Mouse (Mus musculus): ENCODE data around the gene P2ry12. TPM values are rescaled to one million over a fixed set of nuclear protein-coding genes. Genes with fewer than 3 reads are reported as not detected.

The P2ry12 gene
- total RNA-seq, 2 experiments from 2014 or later = 0.68 to 4.2 TPM

DNA sequence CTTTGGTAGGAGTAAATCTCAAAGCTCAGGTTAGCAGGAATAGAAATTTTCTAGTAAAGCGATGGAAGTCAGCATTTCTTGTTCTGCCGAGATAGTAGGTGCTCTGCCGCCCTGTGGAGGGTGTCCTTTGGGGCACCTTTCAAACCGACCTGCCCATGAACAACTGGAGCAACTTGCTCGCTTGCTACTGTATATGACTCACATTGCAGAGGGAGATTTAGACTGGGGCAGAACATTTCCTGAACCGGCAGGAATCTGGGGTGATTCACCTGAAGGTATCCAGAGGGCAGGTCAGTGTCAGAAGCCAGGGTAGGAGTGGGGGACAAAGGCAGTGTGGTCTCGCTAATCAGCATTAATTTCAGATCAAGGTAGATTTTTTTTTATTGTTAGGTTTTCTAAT lies 67.7 kb downstream of the P2ry12 start, which contains the start of gene Gpr87:
Gene Gpr87 (minus strand): TSS at position 167 of the 400 bp plus-strand sequence.
- ATAC-seq (replicated peaks; ENCODE audit: low FRiP score, poor library complexity, severe bottlenecking) = no peak

DNA sequence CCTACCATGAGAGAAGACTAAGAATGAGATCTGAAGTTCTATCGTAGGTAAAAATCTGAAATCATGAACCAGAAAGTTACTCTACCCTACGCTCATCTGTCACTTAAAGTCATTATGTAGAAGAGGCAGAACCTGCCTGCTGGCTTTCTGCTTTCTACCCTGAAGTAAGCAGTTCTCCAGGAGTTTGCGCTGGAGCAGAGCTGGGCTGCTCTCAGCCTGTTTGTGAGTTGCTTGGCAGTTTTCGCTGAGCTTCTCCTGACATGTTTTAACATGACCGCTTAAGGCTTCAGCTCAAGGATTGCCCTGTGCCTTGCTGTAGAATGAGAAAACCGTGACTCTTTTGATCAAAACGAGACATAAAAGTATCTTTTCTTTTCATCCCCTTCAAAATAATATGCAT lies 68.6 kb downstream of the P2ry12 start:
- ATAC-seq (replicated peaks; ENCODE audit: low FRiP score, poor library complexity, severe bottlenecking) = no peak

DNA sequence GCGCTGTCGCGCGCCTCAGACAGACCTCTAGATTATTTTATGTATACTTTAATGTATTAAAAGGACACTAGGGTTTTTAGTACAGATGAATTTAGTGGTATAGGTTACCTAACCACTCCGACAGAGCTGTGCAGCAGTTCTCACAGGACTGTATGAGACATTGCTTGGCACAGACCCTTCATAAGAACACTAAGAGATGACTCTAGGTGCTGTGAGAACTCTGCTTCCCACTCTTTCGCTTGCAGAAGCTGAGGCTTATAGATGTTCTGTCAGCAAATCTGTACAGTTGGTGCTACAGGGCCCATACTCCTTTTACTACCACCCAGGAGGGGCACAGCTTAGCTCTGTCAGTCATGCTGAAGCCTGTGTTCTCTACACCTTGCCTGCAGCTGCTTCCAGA lies 71.0 kb downstream of the P2ry12 start:
- ATAC-seq (replicated peaks; ENCODE audit: low FRiP score, poor library complexity, severe bottlenecking) = no peak

DNA sequence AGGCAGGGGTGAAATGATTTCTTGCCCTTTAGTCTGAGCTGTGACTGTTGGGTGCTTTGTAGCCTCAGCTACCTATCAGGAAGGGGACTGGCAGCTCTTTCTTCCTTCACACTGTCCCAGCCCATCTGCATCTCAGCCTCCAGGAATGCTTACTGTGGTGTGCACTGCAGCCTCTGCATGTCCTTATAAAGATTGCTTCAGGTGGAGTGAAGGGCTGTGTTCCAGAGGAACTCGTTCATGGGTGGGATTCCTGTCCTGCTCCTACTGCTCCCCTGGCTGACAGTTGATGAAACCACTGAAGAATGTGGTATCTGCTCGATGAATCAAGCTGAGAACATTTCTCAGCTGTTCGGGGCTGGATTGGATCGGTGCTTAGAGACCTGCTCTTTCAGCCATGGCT lies 75.3 kb downstream of the P2ry12 start:
- no peak for ATAC-seq (replicated peaks; ENCODE audit: low FRiP score, poor library complexity, severe bottlenecking)

DNA sequence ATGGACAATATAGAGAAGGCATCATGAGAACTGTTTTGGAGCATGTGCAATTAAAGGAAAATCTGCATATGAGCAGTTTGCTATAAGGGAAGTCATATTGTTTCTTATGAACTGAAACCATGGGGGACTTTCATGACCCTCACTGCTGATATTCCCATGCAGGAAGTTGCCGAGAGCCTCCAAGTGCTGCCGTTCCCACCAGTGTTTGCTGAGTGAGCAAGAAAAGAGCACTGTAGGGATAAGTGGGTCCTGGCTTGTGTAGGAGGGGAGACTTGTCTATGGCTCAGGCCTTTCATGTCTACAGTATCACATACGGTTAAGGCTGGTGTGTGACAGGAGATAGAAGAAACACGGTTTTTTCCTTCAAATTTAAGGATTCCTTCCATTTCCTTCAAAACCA lies 77.0 kb downstream of the P2ry12 start:
- no peak for ATAC-seq (replicated peaks; ENCODE audit: low FRiP score, poor library complexity, severe bottlenecking)

DNA sequence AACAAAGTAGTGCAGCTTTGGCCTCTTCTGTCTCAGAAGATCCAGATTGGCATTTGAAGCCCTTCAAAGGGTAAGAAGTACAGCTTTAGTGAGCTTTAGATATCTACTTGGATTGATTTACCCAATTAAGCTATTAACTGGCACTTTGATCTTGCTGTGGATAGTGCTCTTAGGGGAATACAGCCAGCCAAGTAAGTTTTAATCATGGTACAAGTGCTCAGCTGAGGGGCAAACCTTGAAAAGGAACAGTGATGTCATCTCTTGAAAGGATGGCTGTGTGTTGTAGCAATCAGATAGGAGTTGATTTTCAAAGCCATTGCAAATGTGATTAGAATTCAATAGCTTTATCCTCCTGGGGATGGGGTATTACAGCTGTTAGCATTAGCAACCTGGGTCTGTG lies 80.5 kb downstream of the P2ry12 start:
- ATAC-seq (replicated peaks; ENCODE audit: low FRiP score, poor library complexity, severe bottlenecking) = no peak

DNA sequence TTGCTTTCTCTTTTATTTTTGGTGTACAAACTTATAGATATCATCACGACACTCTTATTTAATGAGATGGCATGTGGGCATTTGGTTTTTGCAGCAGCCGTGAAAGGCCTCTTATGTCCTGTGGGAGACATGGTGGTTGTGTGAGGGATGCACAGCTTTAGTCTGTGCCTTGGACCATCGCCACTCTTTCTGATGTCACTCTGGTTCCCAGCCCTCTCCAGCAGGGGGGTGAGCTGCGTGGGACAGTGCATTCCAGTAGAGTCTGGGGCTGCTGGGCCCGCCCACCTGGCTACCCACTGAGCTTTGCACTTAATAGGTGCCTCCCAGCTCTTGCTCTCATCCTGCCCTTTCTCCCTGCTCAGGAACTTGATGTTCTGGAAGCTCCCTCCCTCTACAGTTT lies 81.5 kb downstream of the P2ry12 start:
- no peak for ATAC-seq (replicated peaks; ENCODE audit: low FRiP score, poor library complexity, severe bottlenecking)

DNA sequence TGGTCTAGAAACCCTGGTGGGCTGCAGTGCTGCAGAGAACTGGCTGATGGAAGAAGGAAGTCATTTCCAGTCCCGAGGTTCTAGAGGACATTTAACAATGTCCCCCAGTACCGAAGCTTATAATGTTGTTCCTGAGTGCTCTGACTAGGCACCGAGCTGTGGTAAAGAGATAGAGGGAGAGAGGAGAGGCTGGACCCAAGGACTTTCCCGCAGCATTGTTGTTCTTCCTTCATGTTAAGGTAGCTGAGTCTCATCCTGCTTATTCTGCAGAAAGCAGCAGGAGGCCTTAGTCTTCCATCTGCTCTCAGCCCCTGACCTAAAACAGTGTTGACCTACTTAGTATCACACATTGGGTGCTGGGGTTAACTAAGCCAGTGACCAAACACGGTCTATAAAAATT lies 85.8 kb downstream of the P2ry12 start:
- ATAC-seq (replicated peaks; ENCODE audit: low FRiP score, poor library complexity, severe bottlenecking) = no peak

DNA sequence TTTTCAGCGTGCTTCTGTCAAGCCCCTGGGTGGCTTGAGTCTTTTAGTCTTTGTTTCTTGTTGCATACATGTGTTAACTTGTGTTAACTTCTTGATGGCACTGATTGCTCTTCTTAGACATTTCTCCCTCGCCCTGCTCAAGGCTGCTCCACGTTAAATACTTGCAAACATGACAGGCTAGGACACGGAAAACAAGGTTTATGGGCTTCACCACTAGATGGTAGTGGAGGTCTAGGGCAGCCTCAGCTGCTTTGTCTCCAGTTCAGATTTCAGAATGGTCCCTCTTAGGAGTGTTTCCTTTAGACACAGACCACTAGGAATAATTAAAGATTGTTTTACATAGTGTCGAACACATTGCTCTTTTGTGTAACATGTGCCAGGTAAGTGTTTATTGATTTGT lies 87.4 kb downstream of the P2ry12 start:
- no peak for ATAC-seq (replicated peaks; ENCODE audit: low FRiP score, poor library complexity, severe bottlenecking)

DNA sequence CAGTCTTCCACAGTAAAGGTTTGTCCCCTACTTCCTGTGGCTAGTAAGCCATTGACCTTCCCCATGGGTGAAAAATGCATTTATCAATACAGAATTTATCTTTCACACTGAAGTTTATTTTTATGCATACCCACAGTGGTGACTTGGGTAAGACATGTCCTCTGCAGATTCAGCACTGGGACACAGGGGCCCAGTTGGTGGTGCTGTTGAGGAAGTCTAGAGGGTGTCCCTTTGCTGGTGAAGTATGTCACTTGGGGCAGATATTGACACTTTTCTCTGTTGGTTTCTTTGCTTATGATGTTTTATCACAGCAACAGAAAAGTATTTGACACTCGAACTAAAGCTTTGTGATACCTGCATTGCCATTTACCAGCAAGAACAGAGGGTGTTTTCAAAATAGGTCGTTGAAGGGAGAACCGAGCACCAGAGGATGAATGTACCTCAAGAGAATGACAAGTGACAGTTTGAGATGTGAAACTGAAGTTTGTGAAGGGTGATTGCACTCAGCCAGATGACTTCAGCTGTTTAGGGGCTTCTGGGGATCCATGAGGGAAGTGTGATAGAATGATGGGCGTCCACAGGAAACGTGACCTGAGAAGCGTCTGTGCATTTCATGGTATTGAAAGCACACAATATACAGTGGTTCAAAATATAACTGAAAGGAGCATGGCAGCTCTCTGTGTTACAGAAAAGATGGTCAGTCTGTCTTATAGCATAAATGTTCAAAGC lies 88.1 kb downstream of the P2ry12 start:
- ATAC-seq (replicated peaks; ENCODE audit: low FRiP score, poor library complexity, severe bottlenecking) = no peak

DNA sequence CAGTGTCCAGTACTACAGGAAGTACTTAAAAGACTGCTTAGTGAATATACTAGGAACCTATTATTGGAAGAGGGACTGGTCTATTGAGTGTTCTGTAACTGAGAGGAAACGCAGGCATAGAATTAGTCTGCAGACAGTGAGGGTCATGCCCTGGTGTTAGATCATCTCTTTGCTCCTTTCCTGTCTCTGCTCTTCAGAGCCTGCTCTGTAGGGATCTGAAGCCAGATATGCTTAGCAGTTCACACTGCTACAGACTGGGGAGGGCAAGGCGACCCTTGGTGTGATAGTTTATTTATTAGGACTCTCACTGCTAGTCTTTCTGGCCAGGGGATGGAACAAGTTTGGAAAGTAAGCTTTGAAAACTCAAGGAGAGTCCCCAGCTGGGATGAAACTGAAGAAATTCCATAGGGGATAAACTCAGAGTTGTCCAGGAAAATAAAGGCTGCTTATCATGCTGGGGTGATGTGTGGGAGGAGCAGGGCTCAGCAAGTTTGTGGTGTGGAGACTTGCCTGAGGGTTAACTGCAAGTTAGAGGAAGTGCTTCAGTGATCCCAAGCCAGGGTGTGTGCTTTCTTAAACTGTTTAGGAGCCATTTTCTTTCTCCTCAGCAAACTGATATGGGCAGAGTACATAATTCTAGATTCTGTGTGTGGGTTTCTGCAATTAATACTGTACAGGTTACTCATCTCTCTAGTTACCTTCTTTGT lies 92.6 kb downstream of the P2ry12 start:
- no peak for ATAC-seq (replicated peaks; ENCODE audit: low FRiP score, poor library complexity, severe bottlenecking)

DNA sequence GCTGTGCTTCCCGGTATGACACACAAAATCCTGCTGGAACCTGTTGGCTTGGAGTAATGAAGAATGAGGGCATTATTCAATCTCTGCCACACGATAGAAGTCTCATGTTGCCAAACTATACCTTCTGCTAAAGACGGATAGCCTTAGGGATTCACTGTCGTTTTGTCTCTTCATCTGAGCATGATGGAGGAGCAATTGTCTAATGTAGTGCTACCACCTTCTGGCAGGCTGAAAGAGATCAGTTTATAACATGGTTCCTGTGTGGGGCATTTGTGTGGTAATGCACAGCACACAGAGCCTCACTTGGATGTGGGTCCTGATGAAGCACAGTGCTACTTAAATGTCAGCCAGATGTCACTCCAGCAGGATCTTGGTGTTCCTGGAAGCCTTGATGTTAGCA lies 93.5 kb downstream of the P2ry12 start:
- no peak for ATAC-seq (replicated peaks; ENCODE audit: low FRiP score, poor library complexity, severe bottlenecking)

DNA sequence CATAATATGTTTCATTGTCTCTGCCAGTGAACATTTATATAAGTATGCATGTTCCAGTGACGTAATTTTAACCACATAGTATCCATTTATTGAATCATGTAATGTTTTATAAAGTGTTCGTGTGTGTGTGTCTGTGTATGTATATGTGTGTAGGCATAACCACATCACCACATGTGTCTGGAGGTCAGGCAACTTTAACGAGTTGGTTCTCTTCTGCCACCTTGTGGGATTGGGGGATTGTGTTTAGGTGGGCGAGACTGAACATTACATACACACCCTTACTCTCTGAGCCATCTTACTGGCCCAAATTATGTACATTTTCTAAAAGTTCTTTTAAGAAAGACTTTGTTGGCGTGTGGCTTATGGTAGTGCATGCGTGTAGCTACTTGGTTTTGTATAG lies 94.2 kb downstream of the P2ry12 start:
- no peak for ATAC-seq (replicated peaks; ENCODE audit: low FRiP score, poor library complexity, severe bottlenecking)

DNA sequence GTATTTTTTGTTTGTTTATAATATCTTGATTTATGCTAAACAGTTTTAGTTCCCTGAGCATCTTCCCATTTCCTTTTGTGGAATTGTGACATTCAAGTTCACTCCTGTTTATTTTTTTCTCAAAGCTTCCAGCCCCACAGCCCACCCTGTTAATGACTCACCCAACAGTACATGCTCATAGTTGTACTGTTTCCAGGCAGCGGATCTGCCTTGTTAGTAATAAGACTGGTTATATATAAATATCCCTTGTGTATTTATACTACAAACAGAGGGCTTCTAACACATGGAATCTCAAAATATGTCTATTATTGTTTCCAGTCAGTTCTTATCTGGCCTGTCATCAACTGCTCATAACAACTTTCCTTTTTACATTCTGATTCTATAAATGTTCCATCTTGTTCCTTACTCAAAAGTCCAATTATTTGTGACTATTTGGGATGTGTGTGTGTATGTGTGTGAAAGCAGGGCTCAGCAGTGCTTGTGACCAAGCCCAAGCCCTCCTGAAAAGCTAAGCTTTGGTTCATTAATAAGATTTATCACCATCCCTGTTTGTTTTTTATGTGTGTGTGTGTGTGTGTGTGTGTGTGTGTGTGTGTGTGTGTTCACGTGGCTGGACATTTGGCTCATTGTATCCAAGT lies 95.1 kb downstream of the P2ry12 start:
- ATAC-seq (replicated peaks; ENCODE audit: low FRiP score, poor library complexity, severe bottlenecking) = no peak

Other genes starting within 250 kb of the P2ry12 start
- 1.3 and 1.9 TPM in 2 replicates for gene Gpr171, start 161.1 kb downstream of the P2ry12 start, total RNA-seq (2015; ENCODE audit: low replicate concordance)
- 2.2 and 4.5 TPM in 2 replicates for gene Gpr171, start 161.1 kb downstream of the P2ry12 start, total RNA-seq (2017; ENCODE audit: low replicate concordance)
- 0.96 and 4.0 TPM in 2 replicates for gene P2ry14, start 109.3 kb downstream of the P2ry12 start, total RNA-seq (2015; ENCODE audit: low replicate concordance)
- 0.98 and 3.1 TPM in 2 replicates for gene P2ry14, start 109.3 kb downstream of the P2ry12 start, total RNA-seq (2017; ENCODE audit: low replicate concordance)
- not detected in 2 replicates for gene Gpr87, start 67.8 kb downstream of the P2ry12 start, total RNA-seq (2015; ENCODE audit: low replicate concordance)
- not detected in 2 replicates for gene Gpr87, start 67.8 kb downstream of the P2ry12 start, total RNA-seq (2017; ENCODE audit: low replicate concordance)
- gene P2ry13, start 52.0 kb downstream of the P2ry12 start, total RNA-seq (2015; ENCODE audit: low replicate concordance) = 1.7 and 9.8 TPM in 2 replicates
- 1.7 and 2.2 TPM in 2 replicates for gene P2ry13, start 52.0 kb downstream of the P2ry12 start, total RNA-seq (2017; ENCODE audit: low replicate concordance)
- not detected in 2 replicates for gene Igsf10, start 81.5 kb upstream of the P2ry12 start, total RNA-seq (2015; ENCODE audit: low replicate concordance)
- not detected in 2 replicates for gene Igsf10, start 81.5 kb upstream of the P2ry12 start, total RNA-seq (2017; ENCODE audit: low replicate concordance)